19 mouse cellular contexts compared by ENCODE assay signal in the genomic region with DNA sequence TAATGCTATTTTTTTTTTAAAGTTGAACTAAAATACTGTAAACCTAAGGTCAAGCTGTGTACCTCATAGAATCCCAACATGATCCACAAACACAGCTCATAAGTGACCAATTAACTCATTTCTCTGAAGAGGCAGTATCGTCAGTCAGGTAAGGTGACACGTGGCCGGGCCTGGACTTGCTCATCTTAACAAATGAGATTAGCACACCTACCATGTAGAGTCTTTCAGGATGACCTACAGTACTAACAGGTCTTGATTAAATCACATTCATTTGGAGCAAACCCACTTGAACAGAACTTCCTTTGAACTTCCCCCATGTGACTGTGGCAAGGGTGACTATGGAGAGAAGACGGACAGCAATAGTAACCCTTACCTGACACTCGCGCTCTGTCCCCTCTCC.
A peak's percentile ranks its signal among the peaks of the same experiment; 100 is the strongest.
DNase-seq lines count a peak whose midpoint lies in the region; ATAC-seq and TF ChIP-seq lines count a peak whose summit lies in the region.
"Had no signal": no experiment of that assay in that cellular context is flagged by ENCODE, and none has a peak within 500 bp of the region (broad histone marks: within the 10 kb centered on the region; RNA-seq: fewer than 3 reads in every experiment).

No protein-coding gene starts in this region.

- 0 out of 2 replicates have a peak, but pooled peaks have one; percentile 15 for ATAC-seq in intestine, embryonic 15.5 days
- ATAC-seq in intestine, embryonic 16.5 days, result no peak
- ATAC-seq in kidney, postnatal 0 days (replicated peaks; ENCODE audit: low FRiP score, low read depth), result peak; percentile 30; the same call in 1 of the 2 replicates
- ATAC-seq: activated CD4-positive, CD25-positive, alpha-beta regulatory T cell, adult 4 months; forebrain, postnatal 0 days; hindbrain, postnatal 0 days had no signal

- H3K36me3 ChIP-seq in intestine, embryonic 15.5 days, result no peaks in the 10 kb centered on the region
- H3K36me3 ChIP-seq in intestine, embryonic 16.5 days (ENCODE audit: control insufficient read depth, insufficient read depth, low read length), result no peaks in the 10 kb centered on the region
- no peaks in the 10 kb centered on the region for H3K36me3 ChIP-seq in kidney, postnatal 0 days (ENCODE audit: insufficient read depth, low read length)
- H3K36me3 ChIP-seq: embryonic facial prominence, embryonic 13.5 days; forebrain, embryonic 12.5 days; hindbrain, embryonic 13.5 days had no signal

- H3K4me1 ChIP-seq in intestine, embryonic 15.5 days (replicated peaks), result no peaks in the 10 kb centered on the region; the same call in 1 of the 2 replicates
- H3K4me1 ChIP-seq in intestine, embryonic 16.5 days (ENCODE audit: control insufficient read depth, insufficient read depth, low read length), result no peaks in the 10 kb centered on the region
- H3K4me1 ChIP-seq in kidney, postnatal 0 days (replicated peaks; ENCODE audit: insufficient read depth, low read length), result no peaks in the 10 kb centered on the region
- H3K4me1 ChIP-seq: embryonic facial prominence, embryonic 13.5 days; forebrain, embryonic 12.5 days; hindbrain, embryonic 13.5 days had no signal

- WGBS in intestine, embryonic 15.5 days, result 59% methylated on average over 6 of the region's 6 CpGs
- 58% methylated on average over 6 of the region's 6 CpGs for WGBS in intestine, embryonic 16.5 days
- WGBS in kidney, postnatal 0 days, result 65% methylated on average over 6 of the region's 6 CpGs

- H3K9me3 ChIP-seq in intestine, embryonic 15.5 days, result no peaks in the 10 kb centered on the region
- no peaks in the 10 kb centered on the region for H3K9me3 ChIP-seq in intestine, embryonic 16.5 days (ENCODE audit: control insufficient read depth, low read length)
- H3K9me3 ChIP-seq in kidney, postnatal 0 days (replicated peaks; ENCODE audit: low read length), result no peaks in the 10 kb centered on the region
- H3K9me3 ChIP-seq: embryonic facial prominence, embryonic 13.5 days; forebrain, embryonic 12.5 days; hindbrain, embryonic 13.5 days had no signal

- H3K27ac ChIP-seq in intestine, embryonic 15.5 days, result no peak overlapping the region
- H3K27ac ChIP-seq in intestine, embryonic 16.5 days (ENCODE audit: low read length), result no peak overlapping the region
- no peak overlapping the region for H3K27ac ChIP-seq in kidney, postnatal 0 days
- H3K27ac ChIP-seq: embryonic facial prominence, embryonic 13.5 days; forebrain, embryonic 12.5 days; hindbrain, embryonic 13.5 days; hindbrain, postnatal 0 days had no signal

- TF ChIP-seq CTCF in kidney, postnatal 0 days (IDR thresholded peaks at IDR 0.05; ENCODE audit: low read depth), result no peak

- H3K4me2 ChIP-seq in intestine, embryonic 15.5 days (replicated peaks), result no peak overlapping the region
- no peak overlapping the region for H3K4me2 ChIP-seq in intestine, embryonic 16.5 days (ENCODE audit: low read depth, low read length)
- no peak overlapping the region for H3K4me2 ChIP-seq in kidney, postnatal 0 days (ENCODE audit: low read length)
- H3K4me2 ChIP-seq: embryonic facial prominence, embryonic 13.5 days; forebrain, embryonic 12.5 days; hindbrain, embryonic 13.5 days had no signal

- DNase-seq in kidney, adult 8-10 months, result peak; percentile 74 to 76
- DNase-seq in kidney, postnatal 0 days (ENCODE audit: low spot score), result no peak
- DNase-seq in kidney, postnatal 36 days, result peak; percentile 66 to 75
- no peak for DNase-seq in adrenal gland, postnatal 25 days
- no peak for DNase-seq in right cerebral cortex, adult 2 months (ENCODE audit: low spot score in 2 of 2)
- no peak for DNase-seq in cerebellum, postnatal 25 days
- DNase-seq: adrenal gland, postnatal 14 days; cerebellum, adult 2 months; cerebellum, postnatal 14 days; forebrain, postnatal 0 days; gastrocnemius, postnatal 14 days; heart, postnatal 10 days had no signal

- no peaks in the 10 kb centered on the region for H3K27me3 ChIP-seq in intestine, embryonic 15.5 days (replicated peaks)
- H3K27me3 ChIP-seq in intestine, embryonic 16.5 days (replicated peaks; ENCODE audit: control insufficient read depth, insufficient read depth, low read length), result no peaks in the 10 kb centered on the region
- no peaks in the 10 kb centered on the region for H3K27me3 ChIP-seq in kidney, postnatal 0 days (ENCODE audit: insufficient read depth, low read length)
- H3K27me3 ChIP-seq: embryonic facial prominence, embryonic 13.5 days; forebrain, embryonic 12.5 days; hindbrain, embryonic 13.5 days had no signal

- H3K9ac ChIP-seq in intestine, embryonic 15.5 days, result no peak overlapping the region
- no peak overlapping the region for H3K9ac ChIP-seq in intestine, embryonic 16.5 days (ENCODE audit: low read depth, low read length)
- no peak overlapping the region for H3K9ac ChIP-seq in kidney, postnatal 0 days (ENCODE audit: low read depth, low read length)
- H3K9ac ChIP-seq: embryonic facial prominence, embryonic 13.5 days; forebrain, embryonic 12.5 days; forebrain, postnatal 0 days; hindbrain, embryonic 13.5 days had no signal

- H3K4me3 ChIP-seq in intestine, embryonic 15.5 days (replicated peaks), result no peak overlapping the region
- no peak overlapping the region for H3K4me3 ChIP-seq in intestine, embryonic 16.5 days (ENCODE audit: low read length)
- H3K4me3 ChIP-seq in kidney, postnatal 0 days (replicated peaks; ENCODE audit: low read depth, low read length), result no peak overlapping the region
- H3K4me3 ChIP-seq: embryonic facial prominence, embryonic 13.5 days; forebrain, embryonic 12.5 days; hindbrain, embryonic 13.5 days had no signal

Comparison
In these comparisons a context has a peak if more than half of its experiments do, and no peak if none do; other contexts are left out.
1. DNase-seq: peak in kidney, adult 8-10 months (2 of 2) and kidney, postnatal 36 days (2 of 2); none in kidney, postnatal 0 days (single experiment), adrenal gland, postnatal 25 days (single experiment), right cerebral cortex, adult 2 months (0 of 2) and cerebellum, postnatal 25 days (0 of 2).